Mouse (Mus musculus) right cerebral cortex, postnatal 10 days (tissue): ENCODE data around the gene Jup.
"Not testable (repeated sequence)": the region's sequence is repeated elsewhere in the genome, so short reads cannot be mapped to it uniquely, and the experiment has no call there.

Source experiments
- DNase-seq, 2 experiments: peaks; one replicate each; pipeline ENCODE4 v3.0.0; 2021; ENCODE audit warnings: low spot score in 2 of 2

Gene Jup

DNA sequence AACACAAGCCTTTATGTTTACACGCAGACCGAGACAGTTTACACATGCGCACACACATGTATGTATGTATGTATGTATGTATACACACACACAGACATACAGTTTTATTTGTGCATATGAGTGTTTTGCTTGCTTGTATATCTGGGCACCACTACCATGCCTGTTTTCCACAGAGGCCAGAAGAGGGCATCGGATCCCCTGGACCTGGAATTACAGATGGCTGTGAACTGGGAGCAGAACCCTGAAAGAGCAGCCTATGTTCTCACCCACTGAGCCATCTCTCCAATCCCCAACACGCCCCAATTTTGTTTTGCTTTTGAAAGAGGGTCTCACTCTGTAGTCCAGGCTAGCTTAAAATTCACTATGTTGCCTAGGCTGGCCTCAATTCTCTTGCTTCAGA is 40.2 kb downstream of the Jup start:
- DNase-seq = no peak

DNA sequence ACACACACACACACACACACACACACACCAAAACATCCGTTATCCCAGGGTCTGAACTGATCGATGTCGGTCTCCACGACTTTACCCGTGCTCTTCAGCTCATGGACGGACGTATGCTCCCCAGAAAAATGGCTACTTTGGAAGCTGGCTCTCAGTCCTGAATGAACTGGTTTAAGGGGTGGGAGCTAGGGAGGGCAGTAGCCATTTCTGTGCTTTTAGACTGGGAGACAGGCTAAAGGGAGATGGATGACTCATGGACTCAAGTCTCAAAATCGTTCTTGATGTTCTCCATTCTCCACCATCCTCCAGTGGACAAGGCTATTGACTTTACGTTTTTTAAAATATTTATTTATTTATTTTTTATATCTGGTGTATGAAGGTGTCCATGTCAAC is 40.7 kb downstream of the Jup start:
- DNase-seq = no peak

DNA sequence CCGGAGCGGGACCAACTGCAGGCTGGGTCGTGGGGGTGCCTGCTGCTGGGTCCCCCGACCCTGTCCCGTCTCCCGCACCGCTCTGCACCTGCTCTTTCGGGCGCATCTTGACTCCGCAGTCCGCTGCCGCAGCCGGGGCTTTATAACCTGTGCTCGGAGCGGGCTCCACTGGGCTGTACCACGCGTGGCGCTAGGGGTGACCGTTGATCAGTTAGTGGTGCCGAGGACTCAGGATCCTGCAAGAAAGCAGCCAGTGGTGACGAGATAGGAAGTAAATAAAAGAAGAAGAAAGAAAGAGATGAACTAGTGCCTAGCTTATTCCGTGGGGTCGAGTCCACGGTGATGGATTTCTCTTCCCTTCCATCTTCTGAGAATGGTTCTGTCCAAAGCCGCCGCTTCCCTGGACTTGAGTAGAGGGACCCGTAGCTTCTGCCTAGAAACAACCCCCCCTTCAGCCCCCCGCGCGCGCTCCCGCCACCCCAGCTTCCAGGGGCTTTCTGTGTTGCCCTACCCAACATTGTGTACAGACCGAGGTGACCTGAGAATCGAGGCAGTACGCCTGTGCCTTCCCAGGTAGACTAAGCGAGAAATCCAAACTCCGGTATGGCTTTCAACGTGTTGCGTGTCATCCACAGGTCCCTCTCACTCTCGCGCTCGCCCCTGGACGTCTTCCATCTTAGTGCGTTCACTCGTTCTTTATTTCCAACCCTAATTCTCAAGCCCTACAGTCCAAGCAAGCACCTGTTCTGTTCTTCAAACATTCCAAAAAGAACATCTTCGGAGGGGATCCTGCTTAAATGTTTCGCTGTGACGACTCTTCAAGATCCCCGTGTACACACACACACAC is 41.4 kb downstream of the Jup start, which contains the start of gene Hap1:
Gene Hap1 (minus strand): TSS at position 157 of the 847 bp plus-strand sequence.
- DNase-seq = peak; percentile 80 to 81

DNA sequence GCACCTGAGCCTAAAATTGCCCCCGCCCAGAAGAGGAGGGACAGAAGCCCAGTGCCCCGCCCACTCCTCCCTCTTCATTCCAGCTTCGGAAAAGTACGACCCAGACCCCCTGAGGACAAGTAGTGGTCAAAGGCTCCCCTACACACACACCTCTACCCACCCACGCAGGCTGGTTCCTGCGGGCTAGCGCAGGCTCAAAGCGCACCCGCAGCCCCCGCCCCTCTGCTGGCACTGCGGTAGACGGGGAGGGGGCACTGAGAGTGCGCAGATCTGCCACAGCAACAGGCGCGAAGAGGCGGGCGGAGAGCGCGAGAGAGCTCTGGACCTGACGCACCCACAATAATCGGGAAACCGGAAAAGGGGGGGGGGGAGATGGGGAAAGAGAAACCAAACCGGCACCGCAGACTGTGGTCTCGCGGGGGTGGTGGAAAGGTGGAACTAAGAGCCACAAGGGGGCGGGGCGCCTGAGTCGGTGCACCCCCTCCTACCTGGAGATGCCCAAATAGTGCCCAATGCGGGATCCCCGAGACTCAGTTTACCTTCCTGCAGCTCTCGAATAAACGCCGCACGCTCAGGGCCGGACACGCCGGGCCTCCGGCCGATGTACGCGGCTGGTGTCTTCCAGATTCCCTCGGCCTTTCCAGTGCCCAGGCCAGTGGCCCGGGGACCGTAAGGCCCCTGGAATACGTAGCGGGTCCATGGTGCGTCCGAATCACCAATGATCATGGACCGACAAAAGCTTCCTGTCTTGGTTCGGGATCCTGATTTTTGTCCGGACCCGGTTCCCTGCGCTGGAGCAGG is 42.2 kb downstream of the Jup start:
- peak; percentile 70 to 80 for DNase-seq

DNA sequence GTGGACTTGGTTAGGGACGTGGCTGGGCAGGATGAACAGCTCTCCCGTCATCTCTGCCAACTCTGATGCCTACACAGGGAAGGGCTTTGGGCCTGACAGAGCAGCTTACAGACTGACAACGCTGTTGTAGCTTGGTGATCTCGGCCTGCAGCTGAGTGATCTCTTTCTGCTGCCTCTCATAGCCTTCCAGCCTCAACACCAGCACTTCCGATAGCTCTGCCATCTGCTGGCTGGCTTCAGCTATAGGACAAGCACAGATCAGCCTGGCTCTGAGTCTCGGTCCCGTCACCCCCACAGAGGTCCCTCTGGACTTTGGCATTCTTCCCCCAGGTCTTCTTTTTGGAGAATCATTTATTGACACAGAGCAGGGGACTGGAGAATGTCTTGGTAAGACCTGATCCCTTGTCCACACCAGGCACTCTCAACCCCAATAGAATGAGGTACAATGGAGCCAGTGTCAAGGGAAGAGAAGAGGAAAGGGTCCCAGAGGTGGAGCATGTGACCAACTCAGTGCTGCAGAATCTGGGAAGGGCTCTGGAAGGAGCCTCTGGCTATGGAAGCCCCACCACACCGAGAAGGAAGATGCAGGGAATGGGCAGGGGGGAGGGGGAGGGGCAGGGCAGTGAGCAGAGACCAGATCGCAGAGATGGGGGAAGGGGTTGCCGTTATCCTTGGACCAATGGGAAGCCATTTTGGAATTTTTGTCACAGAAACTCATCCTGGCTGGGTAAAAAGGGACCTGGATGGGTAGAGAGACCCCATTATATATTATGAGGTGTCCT is 45.3 kb downstream of the Jup start:
- DNase-seq = peak in 1 of 2 experiments; percentile 66

DNA sequence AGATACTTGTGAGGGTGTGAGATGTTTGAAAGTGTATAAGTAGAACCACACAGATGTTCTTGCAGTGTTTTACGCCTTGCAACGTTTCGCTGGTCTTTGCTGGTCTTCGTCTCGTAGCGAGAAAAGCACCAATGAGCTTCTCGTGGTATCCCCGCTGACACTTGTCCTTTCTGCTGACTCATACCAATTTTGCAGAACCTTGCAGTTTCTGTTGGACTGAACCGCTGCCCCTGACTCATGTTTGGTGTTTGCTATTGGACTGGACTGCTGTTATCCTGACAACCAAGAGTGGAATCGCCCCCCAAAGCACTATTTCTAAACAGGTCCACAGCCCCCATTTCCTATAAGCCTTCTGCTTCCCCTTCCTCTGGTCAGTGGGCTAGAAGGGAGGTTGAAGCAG is 53.3 kb downstream of the Jup start:
- no peak for DNase-seq

DNA sequence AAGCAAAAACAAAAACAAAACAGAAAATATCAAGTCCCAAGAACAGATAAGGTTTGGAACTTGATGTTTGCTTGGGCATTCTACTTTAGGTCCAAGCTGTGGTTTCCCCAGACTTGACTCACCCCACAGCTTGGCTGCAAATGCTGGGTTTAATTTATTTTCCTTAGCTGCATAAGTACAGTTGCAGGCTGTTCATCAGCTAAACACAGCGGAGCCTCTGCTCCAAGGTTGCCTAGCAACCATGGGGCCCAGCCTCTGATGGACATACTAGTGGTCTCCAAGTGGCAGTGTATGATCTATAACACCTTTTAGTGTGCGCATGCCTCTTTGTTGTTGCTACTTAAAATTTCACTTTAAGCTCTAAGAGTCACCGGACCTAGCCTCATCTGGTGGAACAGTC is 61.8 kb downstream of the Jup start:
- no peak for DNase-seq

DNA sequence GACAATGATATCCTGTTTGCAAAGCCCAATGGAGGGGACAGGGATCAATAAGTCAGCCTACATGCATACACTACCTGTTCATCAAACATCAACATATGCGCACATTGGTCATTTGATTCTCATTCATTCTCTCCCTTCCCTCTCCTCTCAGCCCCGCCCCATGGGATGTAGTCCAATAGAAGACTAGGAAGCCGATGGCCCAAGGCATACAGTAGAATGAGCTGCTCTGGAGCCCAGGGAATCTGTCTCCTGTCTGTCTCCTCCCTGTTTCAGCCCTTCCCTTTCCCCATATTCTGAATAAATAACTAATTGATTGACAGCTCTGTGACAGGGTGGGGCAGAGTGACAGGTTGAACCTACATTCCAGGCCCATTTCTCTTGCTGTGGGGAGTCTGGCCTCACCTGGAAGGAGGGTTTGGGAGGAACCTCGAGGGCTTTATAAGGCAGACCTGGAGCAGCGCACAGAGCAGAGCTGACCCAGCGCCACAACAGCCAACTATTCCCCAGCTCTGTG is 63.6 kb downstream of the Jup start, which contains the start of gene Gast:
Gene Gast (plus strand): TSS at position 464 of the 514 bp plus-strand sequence.
- peak in 1 of 2 experiments; percentile 23 for DNase-seq

DNA sequence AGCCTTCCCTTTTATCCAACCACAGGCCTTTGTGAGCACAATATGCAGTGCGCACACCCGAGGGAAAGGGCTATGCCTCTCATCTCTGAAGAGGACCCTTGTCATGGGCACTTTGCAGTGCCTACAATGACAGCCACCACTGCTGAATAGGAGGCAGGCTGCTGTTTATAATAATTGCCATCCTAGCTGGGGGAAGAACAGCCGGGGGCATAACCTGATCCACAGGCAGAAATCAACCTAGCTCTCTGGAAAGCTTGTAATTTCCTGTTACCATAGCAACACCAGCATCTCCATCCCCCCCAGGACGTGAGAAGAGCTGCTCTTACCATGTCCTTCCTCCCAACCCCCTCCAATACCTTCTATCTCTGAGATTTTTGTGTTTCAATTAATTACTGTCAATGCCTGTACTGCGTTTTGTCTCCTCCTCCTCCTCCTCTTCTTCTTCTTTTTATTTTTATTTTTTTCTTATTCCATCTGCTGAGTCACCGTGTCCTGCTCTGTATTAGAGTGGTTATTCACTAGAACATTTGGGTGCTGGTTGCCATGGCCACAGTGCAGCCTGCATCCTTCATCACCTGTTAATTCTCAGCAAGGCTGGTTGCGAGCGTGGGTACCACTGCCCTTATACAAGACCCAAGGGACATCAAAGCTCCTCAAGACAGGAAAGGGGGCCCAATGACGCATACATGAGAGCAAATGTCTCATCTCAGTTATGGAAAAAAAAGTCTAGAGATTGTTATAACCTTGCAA is 64.6 kb downstream of the Jup start:
- DNase-seq = peak; percentile 60 to 74

DNA sequence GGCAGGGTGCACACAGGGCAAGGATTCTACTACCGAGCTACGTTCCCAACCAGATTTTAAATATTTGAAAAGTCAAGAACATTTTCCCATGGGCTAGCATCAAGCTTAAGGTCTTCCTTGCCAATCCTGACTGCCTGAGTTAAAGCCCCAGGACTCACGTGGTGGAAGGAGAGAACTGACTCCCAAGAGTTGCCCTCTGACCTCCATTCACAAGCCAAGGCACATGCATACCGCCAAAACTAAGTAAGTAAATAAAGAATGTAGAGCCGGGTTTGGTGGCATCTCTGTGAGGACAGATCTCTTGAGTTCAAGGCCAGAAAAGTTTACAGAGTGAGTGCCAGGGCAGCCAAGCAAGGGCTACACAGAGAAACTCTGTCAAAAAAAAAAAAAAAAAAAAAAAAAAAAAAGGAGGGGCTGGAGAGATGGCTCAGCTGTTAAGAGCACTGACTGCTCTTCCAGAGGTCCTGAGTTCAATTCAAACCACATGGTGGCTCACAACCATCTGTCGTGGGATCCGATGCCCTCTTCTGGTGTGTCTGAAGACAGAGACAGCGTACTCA is 66.7 kb downstream of the Jup start:
- not testable (repeated sequence) for DNase-seq

DNA sequence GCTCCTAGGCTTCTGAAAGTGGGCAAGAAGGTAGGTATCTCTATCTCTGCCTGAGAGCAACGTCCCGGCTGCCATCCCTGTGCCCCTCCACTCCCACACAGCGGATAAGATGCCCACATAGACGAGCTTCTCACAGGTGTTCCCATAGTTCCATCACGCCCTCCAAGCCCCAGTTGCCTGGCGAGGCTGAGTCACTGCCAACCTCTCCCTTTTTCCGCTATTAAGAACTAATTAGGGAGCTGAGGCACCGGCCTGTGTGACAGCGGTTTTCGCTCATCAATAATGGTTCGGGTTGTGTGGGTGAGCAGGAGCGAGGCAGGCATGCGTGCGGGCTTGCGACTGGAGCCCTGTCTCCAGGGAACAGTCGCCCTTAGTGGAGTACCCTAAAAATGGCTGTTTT is 67.3 kb downstream of the Jup start:
- DNase-seq = no peak

DNA sequence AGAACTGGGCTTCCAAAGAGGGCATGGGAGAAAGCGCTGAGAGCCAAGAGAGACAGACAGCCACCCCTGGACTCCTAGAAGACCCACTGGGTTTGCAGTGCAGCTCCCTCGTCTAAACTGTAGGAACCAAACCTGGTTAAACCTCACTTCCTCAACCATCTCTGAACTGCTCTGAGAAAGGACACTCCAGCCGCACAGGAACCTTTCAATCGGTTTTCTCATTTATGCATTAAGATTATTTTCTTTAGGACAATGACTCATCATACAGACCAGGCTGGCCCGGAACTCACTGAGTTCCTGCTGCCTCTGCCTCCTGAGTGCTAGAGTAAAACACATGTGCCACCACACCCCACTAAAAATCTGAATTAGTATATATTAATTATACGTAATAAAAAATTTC is 69.8 kb downstream of the Jup start:
- no peak for DNase-seq

DNA sequence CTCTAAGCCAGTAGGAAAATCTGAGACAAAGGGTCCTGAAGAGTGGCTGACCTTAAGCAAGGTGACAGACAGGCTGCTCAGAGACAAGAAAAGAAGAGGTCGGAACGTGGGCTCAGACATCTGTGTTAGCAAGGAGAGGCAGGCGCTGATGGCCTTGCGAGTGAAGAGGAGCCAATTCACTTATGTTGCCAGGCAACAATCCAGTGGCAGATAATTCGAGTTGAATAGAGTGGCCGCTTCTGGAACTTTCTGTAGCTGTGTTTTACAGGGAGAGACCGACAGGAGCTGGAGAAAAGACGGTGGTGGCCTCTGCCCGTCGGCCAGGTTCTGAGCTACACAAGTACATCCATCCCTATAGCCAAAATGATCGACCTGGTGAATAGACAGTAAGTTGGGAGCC is 70.2 kb downstream of the Jup start:
- DNase-seq = no peak

DNA sequence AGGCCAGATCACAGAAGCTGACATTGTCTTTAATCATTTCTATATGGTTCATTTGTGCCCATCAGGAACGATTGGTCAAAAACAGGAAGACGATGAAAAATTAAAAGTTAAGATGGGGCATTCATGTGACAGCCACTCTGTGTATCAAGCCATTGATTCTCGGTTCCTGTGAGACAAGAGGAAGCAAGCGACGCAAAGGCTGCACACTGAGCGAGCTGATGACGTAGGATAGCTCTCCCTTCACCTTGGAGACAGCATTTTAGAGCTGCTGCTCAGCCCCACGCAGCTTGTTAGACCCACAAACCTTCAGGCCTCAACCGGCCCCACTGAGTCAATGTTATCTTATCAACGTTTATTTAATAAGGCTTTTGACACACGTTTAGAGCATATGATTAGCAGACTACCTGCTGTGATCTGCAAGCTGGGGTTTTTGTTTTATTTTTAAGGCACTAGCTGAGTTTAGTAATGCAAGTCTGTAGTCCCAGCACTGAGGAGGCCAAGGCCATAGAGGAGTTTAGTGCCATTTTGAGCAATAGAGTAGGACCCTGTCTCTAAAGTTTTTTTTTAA is 72.4 kb downstream of the Jup start:
- no peak for DNase-seq

DNA sequence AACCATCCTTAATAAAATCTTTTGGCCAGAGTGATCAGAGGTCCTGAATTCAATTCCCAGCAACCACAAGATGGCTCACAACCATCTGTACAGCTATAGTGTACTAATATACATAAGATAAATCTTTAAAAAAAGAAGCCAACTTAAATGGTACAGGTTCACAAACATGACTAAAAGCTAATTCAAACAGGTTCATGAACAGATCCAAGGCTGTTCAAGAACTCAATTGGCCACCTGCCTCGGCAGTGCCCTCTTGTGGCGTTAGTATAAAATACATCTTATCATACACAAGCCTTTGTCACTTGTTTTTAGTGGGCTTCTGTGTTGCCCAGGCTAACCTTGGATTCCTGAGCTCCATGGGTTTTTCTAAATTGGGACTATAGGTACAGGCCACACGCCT is 74.0 kb downstream of the Jup start:
- DNase-seq = peak in 1 of 2 experiments; percentile 64

DNA sequence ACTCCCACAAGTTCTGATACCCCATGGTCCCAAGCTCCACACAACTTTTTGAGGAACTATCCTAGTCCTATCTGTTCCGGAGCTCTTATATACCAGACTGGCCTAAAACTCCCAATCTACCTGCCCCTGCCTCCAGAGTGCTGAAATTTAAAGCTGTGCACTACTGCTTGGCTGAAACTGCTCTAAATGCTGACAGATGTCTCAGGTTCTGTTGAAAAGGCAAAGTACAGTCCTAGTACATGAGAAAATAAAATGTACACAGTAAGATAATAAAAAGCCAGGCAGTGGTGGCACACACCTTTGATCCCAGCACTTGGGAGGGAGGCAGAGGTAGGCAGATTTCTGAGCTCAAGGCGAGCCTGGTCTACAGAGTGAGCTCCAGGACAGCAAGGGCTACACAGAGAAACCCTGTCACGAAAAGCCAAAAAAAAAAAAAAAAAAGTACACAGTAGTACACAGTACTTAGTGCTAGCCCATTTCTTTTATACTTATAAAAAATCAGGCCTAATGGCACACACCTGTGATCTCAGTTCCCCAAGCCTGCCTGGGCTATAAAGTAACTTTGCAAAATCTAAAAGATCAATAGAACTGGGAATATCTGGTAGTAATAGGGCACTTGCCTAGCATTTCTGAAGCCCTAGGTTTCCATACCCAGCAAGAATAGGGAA is 74.8 kb downstream of the Jup start:
- no peak for DNase-seq

DNA sequence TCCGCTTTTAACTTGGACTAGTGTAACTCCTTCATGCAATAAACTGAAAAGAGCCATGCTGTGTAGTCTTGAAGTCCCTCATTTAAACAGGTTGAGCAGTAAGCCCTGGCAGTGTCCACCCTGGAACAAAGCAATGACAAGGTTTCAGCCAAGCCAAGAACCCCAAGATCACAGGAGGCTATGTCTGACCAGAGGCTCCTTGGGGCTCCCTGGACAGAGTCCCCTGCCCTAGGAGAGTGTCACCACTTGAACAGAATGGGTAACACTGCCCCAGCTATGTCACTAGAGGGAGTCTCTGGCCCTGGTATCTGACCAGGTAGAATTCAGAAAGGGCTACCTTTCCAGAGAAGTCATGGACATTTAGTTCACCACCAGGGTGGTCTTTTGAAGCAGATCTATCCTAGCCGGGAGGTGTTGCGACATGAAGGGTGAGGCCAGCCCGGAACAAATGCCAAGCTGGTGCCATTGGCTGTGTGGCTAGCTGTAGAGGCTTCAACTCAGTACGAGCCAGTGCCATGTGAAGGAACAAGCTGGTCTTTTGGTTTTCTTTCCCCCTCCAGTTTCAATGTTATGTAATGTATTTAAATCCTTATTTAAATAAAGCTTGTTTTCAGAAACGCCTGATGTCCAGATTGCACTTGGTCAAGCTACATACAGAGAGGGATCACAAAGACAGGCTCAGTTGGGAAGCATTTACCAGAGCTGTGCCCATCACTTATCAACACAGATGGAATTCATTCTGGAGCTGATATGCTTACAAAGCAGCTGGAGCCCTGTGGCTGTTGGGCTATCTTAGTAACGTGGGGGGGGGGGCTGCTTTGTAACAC is 75.9 kb downstream of the Jup start:
- DNase-seq = not testable (repeated sequence)

DNA sequence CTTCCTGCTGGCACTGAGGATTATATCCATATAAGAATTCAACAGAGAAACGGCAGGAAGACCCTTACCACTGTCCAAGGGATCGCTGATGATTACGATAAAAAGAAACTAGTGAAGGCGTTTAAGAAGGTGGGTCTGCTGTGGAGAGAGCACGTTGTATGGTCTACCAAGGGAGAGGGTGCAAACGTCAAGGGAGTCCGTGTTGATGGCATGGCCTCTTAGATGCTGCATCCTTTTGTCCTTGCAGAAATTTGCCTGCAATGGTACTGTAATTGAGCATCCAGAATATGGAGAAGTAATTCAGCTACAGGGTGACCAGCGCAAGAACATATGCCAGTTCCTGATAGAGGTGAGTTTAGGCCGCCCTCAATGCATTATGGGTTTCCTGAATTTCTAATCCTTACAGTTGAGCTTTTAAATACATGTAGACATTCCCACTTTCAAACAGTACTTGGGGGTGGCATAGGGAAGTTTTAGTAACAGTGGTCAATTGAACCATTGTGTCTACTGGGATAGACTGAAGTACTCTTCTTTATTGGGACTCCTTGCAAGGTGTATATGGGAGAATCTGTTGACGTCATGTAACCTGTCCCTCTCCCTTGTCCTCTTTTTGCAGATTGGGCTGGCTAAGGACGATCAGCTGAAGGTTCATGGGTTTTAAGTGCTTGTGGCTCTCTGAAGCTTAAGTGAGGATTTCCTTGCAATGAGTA is 76.7 kb downstream of the Jup start:
- DNase-seq = not testable (repeated sequence)
